Mouse (Mus musculus) kidney, adult 2 months (tissue): Measurements from ENCODE around the gene Ldb1.

Experiments
- CTCF ChIP-seq: fragments of 200-500 bp; conservative IDR thresholded peaks from 2 replicates; pipeline ENCODE4 v1.5.1; 2011; ENCODE audit warnings: low read depth, mild to moderate bottlenecking, control low read depth, low read length, moderate library complexity, mixed read lengths; ENCODE audit not compliant: insufficient read depth, insufficient read length
- POLR2A ChIP-seq: fragments of 200-500 bp; IDR thresholded peaks from one replicate; pipeline ENCODE4 v1.6.1; 2011; ENCODE audit warnings: low read depth, low read length, control low read depth

GRCm38 (mm10) chr19:45997785-45998693, 47.0 kb downstream of the Ldb1 start, which contains the start of gene Armh3:
- TF ChIP-seq CTCF (no peak), POLR2A (no peak)
